Mouse (Mus musculus): ENCODE data around the gene Bscl2.

DNA sequence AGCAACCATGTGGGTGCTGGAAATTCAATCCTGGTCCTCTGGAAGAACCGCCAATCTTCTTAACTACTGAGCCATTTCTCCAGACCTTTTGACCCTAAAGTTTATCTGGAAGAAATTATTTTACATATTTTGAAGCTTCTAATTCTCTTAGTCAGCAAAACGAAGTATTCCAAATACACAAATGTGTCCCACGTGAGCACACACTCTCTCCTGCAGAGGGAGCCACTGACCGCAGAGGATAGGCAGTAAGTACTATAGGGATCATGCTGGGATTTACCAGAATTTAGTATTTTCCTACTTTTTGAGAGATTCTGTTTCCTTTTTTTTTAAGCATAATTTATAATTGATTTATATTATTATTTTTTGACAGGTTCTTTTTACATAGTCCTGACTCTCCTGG, 20.4 kb downstream of the Bscl2 start:
- no peak for TF ChIP-seq POLR2A (IDR thresholded peaks at IDR 0.05; ENCODE audit: control insufficient read depth, extremely low read depth, insufficient read depth, low read length, poor library complexity)
- TF ChIP-seq CTCF (IDR thresholded peaks at IDR 0.05; ENCODE audit: borderline replicate concordance, control insufficient read depth, extremely low read depth, insufficient read depth, low read length, poor library complexity) = no peak

Measured in thymus, adult 2 months (tissue).